Mouse (Mus musculus): ENCODE measurements around the gene Troap.
"Not testable (repeated sequence)": the region's sequence is repeated elsewhere in the genome, so short reads cannot be mapped to it uniquely, and the experiment has no call there.

Troap gene

DNA sequence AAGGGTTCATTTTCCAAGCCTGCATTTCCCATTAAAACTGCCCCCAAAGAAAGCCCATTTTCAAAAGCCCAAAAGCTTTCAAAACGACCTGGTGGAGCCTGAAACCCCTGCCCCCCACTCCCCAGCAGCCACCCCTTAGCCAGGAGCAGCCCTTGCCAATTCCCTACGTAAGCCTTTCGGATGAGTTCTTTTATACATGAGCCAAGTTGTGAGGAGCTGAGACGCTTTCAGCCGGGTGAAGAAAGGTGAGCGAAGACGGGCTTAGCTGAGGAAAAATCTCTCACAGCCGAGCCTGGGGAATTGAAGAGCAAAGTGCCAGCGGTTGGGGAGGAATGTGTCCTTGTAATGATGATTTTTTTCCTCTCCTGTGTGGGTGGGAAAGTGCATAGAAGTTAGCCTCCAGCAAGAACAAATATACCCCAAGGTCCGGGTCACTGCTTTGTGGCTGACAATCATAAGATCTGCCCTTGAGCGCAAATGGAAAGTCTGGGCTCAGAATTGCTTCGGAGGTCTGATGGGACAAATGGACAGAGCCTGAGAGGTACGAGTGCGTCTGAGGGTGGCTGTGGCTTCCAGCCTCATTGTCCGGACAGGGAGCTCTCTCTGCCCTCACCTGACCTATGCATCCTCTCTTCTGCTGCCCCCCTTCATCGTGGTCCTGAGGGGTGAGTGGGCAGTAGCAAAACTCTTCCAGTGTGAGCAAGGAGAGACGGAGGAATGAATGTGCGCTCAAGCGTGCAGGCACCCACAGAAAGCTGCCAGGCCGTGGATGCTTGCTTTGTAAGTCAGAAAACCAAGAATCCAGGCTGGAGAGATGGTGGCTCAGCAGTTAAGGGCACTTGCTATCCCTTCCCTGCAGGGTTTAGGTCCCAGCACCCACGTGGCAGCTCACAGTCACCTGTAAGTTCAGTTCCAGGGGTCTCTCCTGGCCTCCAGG is 33.2 kb upstream of the Troap start:
- DNase-seq (ENCODE audit: low read depth), result no peak

DNA sequence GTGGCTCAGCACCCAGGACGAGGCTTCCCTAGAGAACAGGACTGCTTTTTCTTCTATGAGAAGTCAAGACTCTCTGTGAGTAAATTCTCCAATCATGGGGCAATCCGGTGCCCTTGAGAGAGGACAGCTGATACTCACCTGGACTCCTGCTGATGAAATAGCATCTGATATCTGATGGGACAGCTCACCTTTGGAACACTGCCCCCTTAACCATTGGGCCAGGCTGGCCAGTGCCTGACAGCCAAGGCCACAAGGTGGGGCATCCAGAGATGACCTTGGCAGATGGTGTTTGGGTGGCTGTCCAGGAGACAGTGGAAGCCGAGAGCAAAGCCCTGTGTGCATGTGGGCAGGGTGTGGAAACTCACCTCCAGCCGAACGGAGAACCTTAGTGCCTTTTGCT is 32.0 kb upstream of the Troap start:
- no peak for DNase-seq (ENCODE audit: low read depth)

GRCm38 (mm10) chr15:99044854-99045253 is 29.5 kb upstream of the Troap start:
- no peak for DNase-seq (ENCODE audit: low read depth)

- not testable (repeated sequence) for DNase-seq (ENCODE audit: low read depth)
Measured at GRCm38 (mm10) chr15:99045734-99046133, 28.6 kb upstream of the Troap start.

- DNase-seq (ENCODE audit: low read depth), result no peak
Measured at GRCm38 (mm10) chr15:99049473-99050253, 24.7 kb upstream of the Troap start.

DNA sequence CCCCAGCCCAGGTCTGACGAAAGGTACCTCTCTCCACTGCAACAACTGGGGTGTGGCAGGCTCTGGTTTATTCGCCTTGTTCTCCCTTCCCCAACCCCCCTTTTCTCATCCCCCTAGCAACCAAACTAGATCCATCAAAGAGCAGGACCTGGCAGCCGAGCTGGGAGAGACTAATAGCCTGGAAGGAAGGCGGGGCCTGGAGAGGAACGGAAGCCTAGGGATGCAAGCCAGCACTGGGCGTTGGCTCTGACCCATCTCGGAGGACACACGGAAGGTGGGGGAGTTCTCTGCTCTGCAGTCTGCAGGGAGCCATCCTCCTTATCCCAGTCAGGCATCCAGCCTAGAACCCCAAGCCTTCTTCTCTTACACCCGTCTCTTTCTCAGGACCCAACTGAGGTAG is 21.0 kb upstream of the Troap start:
- no peak for DNase-seq (ENCODE audit: low read depth)

- DNase-seq (ENCODE audit: low read depth), result no peak
Measured at GRCm38 (mm10) chr15:99055040-99055439, 19.3 kb upstream of the Troap start, which contains the start of gene Prph. Gene Prph, plus strand, starts transcription at chr15:99055174.

DNA sequence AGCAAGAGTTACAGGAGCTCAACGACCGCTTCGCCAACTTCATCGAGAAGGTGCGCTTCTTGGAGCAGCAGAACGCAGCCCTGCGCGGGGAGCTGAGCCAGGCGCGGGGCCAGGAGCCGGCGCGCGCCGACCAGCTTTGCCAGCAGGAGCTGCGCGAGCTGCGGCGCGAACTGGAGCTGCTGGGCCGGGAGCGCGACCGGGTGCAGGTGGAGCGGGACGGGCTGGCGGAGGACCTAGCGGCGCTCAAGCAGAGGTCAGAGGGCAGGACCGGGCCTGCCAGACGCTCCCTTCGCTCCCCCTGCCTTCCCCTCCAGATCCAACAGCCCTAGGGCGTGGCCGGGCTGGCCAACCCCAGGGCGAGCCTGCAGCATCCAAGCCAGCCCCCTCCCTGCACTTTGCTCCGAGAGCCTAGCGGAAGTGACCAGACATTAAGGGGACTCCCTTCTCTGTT is 18.8 kb upstream of the Troap start:
- DNase-seq (ENCODE audit: low read depth), result no peak

GRCm38 (mm10) chr15:99056332-99056731 is 18.0 kb upstream of the Troap start:
- DNase-seq (ENCODE audit: low read depth), result no peak

DNA sequence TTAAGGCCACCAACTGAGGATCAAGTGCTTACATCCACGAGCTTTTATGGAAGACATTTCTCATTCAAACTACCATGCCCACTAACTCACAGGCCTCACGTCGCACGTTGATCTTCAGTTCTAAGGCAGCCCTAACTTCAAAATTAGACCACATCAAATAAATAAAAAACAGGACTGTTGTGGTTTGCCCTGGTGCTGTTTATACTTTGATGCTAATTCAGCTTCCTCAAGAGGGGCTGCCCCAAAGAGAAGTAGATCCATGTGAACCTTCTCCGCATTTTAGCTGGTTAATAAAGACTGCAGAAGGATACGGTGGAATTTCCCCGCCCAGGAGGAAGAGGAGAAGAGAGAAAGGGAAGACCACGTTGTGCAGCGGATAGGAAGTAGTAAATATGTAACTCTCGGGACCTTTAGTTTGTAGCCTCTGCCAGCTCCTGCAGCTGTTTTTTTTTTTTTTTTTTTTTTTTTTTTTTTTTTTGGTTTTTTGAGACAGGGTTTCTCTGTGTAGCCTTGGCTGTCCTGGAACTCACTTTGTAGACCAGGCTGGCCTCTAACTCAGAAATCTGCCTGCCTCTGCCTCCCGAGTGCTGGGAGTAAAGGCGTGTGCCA is 8.7 kb upstream of the Troap start:
- DNase-seq (ENCODE audit: low read depth), result no peak

DNA sequence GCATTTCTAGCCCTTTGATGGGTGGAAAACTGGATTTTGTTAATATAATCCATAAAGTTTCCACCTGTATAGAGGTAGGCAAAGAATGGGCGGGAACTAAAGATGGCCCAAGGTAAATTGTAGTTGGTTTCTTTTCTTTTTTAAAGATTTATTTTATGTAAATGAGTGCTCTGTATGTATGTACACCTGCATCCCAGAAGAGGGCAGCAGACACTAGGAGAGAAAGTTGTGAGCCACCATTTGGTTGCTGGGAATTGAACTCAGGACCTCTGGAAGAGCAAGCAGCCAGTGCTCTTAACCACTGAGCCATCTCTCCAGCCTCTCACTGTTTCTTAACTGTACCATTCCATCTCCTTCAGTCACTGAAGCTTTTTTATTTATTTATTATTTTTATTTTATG is 2.4 kb upstream of the Troap start:
- no peak for DNase-seq (ENCODE audit: low read depth)

- DNase-seq (ENCODE audit: low read depth), result peak; percentile 93
Measured at GRCm38 (mm10) chr15:99074600-99075333, 392 bp downstream of the Troap start.

DNA sequence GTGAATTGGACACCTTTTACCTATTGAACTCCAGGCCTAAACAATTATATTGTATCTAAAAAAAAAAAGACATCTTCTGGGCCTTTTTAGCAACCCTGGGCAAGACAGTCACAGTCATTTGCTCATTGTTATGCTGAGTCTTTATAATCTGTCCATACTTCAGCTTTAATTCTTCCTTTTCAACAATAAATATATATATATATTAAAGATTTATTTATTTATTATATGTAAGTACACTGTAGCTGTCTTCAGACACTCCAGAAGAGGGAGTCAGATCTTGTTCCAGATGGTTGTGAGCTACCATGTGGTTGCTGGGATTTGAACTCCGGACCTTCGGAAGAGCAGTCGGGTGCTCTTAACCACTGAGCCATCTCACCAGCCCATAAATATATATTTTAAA is 1.6 kb downstream of the Troap start:
- not testable (repeated sequence) for DNase-seq (ENCODE audit: low read depth)

DNA sequence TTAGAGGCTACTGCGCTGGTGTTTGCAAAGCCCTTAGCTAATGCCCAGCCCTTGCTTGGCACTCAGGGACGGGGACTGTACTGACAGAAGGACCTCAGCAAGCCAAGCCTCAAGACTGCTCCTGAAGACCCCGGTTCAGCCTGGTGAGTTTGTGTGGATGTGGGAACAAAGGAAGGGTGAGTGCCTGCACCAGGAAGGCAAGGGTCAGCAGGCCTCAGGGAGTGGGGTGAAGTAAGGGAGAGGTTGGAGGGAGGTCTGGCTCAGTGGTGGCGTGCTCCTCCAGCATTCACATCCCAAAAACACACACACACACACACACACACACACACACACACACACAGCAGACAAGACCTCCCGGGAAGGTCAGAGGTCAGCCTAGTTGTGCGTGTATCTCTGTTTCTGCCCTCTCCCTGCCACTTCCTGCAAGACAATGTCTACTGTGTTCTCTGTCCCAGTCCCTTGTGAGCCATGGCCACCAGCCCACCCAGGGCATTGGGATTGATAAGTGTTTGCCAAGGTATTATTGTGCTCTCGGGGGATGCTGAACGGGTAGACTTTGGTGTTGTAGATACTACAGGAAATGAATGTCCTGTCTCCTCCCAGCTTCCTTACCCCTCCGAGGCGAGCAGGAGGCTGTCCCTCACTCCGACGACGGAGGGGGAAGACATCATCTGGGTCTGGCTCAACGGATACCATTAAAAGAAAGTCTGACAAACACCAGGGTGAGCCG is 4.0 kb downstream of the Troap start:
- no peak for DNase-seq (ENCODE audit: low read depth)

DNA sequence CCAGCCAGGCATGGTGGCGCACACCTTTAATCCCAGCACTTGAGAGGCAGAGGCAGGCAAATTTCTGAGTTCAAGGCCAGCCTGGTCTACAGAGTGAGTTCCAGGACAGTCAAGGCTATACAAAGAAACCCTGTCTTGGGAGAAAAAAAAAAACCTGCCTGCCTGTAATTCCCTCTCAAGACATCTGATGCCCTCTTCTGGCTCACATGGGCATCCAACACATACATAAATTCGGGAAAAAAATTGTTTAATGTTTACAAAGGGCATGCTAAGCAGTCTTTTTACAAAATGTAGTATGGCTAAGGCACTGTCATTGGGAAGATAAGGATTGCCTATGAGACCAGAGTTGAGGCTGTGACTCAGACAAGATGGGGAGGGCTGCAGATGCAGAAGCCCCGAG is 5.4 kb downstream of the Troap start:
- no peak for DNase-seq (ENCODE audit: low read depth)

DNA sequence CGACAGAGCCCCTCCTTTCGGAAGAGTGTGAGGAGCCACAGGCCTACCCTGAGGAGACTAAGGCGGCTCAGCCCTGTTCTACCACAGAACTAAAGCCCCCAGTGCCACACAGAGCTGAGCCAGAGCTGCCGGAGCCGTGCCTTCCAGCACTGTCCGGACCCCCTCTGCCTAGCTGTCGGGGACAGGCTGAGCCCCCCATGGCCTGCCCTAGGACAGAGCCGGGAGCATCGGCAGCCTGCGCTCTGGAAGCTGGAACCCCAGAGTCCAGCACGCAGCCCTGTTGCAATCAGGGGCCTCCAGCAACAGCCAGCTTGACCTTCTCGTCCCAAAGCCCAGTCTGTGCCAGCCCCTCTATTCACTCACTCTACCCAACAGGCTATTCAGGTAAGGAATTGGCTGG is 7.9 kb downstream of the Troap start:
- DNase-seq (ENCODE audit: low read depth), result no peak

GRCm38 (mm10) chr15:99082840-99083239 is 8.5 kb downstream of the Troap start:
- DNase-seq (ENCODE audit: low read depth), result no peak

- DNase-seq (ENCODE audit: low read depth), result peak; percentile 34
Measured at GRCm38 (mm10) chr15:99083258-99083657, 8.9 kb downstream of the Troap start.

DNA sequence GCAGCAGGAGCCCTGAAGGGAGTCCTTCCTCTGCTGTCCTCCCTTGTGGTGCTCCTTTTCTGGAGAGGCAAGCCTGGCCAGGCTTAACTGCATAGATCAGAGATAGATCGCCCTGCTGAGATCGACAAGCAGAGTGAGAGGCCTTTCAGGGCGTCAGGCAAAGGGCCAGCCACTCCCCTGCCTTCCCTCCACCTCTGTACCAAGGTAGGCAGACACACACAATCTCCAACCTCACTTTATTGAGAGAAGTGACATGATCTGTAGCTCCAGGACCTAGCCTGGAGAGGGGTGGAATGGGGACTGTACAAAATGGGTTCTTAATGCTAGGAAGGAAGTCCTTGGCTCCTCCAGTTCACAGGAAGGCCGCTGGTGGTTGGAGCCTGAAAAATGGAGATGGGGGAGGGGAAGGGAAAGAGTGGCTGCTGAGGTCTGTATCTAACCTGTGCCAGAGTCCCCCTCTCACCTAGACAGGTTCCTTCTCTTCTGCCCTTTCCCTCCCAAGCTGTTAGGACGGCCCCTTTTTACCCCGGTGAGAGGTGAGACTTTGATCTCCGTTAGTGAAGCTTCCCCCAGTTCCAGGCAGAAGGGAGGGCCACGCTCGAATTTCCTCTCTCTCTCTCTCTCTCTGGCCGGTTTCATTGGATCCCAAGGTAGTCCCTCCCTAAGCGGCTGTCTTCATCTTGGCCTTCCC is 9.6 kb downstream of the Troap start:
- no peak for DNase-seq (ENCODE audit: low read depth)

GRCm38 (mm10) chr15:99084618-99085017 is 10.2 kb downstream of the Troap start:
- DNase-seq (ENCODE audit: low read depth), result no peak

GRCm38 (mm10) chr15:99085997-99086396 is 11.6 kb downstream of the Troap start:
- DNase-seq (ENCODE audit: low read depth), result no peak
